Mouse (Mus musculus): Measurements from ENCODE around the gene AY761185.
"Not testable (repeated sequence)": the region's sequence is repeated elsewhere in the genome, so short reads cannot be mapped to it uniquely, and the experiment has no call there.

AY761185 gene

GRCm38 (mm10) chr8:20944610-20945009 is at the start of gene AY761185:
TSS of gene AY761185 (minus strand) at chr8:20944710.
- DNase-seq (ENCODE audit: low spot score in 2 of 2) = no peak

- not testable (repeated sequence) for DNase-seq (ENCODE audit: low spot score in 2 of 2)
Observed at GRCm38 (mm10) chr8:20994042-20994441, 49.5 kb upstream of the AY761185 start.

- no peak for DNase-seq (ENCODE audit: low spot score in 2 of 2)
Observed at GRCm38 (mm10) chr8:20979846-20980245, 35.3 kb upstream of the AY761185 start.

DNA sequence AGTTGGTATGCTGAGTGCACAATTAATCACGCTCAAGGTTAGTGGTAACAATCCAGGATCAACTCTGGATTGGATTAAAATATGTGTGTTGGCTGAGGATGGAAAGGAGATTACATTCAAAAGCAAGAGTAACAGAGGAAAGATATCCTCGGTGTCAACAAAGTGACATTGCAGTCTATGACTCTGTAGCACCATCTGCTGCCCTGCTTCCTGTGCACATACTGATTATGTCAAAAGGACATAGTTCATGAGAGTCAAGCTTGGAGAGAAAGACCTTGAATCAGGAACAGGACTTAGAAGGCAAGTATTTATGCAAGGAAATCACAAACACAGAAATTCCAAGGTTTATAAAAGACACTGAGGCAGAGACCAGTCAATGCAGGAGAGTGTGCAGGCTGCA is 20.0 kb upstream of the AY761185 start:
- no peak for DNase-seq (ENCODE audit: low spot score in 2 of 2)

GRCm38 (mm10) chr8:20921971-20922370 is 22.5 kb downstream of the AY761185 start, which contains the start of gene Gm6040:
TSS of gene Gm6040 (minus strand) at chr8:20922071.
- DNase-seq (ENCODE audit: low spot score in 2 of 2) = no peak

GRCm38 (mm10) chr8:20912288-20912687 is 32.2 kb downstream of the AY761185 start:
- DNase-seq (ENCODE audit: low spot score in 2 of 2) = no peak

DNA sequence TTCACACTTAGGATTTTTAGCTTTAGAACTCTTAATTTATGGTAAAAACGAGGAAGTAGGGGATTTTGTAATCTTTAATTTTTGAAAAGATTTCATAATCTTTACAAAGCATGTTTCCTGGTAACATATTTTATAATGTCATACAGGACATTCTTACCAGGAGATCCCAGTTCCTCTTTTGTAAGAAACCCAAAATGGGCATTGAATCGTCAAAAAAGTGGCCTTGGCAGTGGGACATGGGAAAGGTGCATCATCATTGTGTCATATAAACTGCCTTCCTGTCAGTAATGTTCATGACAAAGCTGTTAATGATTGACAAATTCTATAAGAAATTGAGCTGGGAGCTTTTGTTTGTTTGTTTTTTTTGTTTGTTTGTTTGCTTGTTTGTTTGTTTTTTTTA is 36.3 kb downstream of the AY761185 start:
- DNase-seq (ENCODE audit: low spot score in 2 of 2) = no peak

DNA sequence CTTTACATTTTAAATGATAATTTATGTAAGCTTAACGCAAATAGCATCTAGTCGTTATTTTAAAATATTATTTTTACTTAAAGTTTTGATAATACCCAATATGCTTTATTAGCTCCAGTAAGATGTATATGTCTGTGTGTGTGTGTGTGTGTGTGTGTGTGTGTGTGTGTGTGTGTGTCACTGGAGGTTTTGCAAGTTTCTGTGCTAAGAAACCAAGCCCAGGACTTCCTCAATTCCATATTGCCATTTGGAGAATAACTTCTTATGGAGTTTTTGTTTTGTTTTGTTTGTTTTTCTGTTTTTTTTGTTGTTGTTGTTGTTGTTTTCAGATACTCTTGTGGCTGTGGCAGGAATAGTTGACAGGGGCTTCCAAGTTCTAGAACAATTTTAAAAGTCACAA is 37.4 kb downstream of the AY761185 start:
- no peak for DNase-seq (ENCODE audit: low spot score in 2 of 2)

GRCm38 (mm10) chr8:20902527-20902926 is 42.0 kb downstream of the AY761185 start, which contains the start of gene Gm15056:
TSS of gene Gm15056 (minus strand) at chr8:20902627.
- DNase-seq (ENCODE audit: low spot score in 2 of 2) = no peak
